Mouse (Mus musculus) bone marrow, adult 2 months (tissue): ENCODE results near the gene Ttn. TPM values are rescaled to one million over a fixed set of nuclear protein-coding genes. Genes with fewer than 3 reads are reported as not detected.

Source experiments
- H3K27ac ChIP-seq: fragments of 200-500 bp; 2 replicates; pipeline ENCODE4 v1.5.1; 2012; ENCODE audit warnings: low read depth, mild to moderate bottlenecking, control low read depth, inconsistent platforms, low read length; ENCODE audit not compliant: control insufficient read depth, poor library complexity, insufficient read depth
- H3K4me1 ChIP-seq: fragments of 200-500 bp; 2 replicates; pipeline ENCODE4 v1.6.1; 2011; ENCODE audit warnings: low read length; ENCODE audit not compliant: control insufficient read depth, insufficient read depth
- H3K4me3 ChIP-seq: fragments of 200-500 bp; replicated peaks from 2 replicates; pipeline ENCODE3; 2011; ENCODE audit warnings: mild to moderate bottlenecking, low read depth, low read length, control low read depth; ENCODE audit not compliant: control insufficient read depth
- CTCF ChIP-seq: fragments of 200-500 bp; IDR thresholded peaks from 2 replicates; pipeline ENCODE4 v1.5.1; 2011; ENCODE audit warnings: low read length, control low read depth; ENCODE audit not compliant: control insufficient read depth, insufficient read depth
- POLR2A ChIP-seq: fragments of 200-500 bp; IDR thresholded peaks from 2 replicates; pipeline ENCODE4 v1.6.1; 2011; ENCODE audit warnings: low read depth, mild to moderate bottlenecking, control low read depth, low read length, borderline replicate concordance; ENCODE audit not compliant: control insufficient read depth
- WGBS: fragments of 180-500 bp; shearing (Covaris S2); methylation state at CpG from one replicate; pipeline ENCODE4 v1.1.7; 2018; 5-methylcytosine and 5-hydroxymethylcytosine counted together
- polyA plus RNA-seq: library from polyadenylated mRNA; stranded (reverse); fragments of >200 nt; gene quantifications from 2 replicates; pipeline ENCODE4 v1.2.4, GENCODE M21; 2011; ENCODE audit warnings: low replicate concordance; ENCODE audit not compliant: missing spikeins, insufficient read depth, insufficient read length

Gene Ttn
- polyA plus RNA-seq, 1 experiment: 8.3 TPM

GRCm38 (mm10) chr2:76686986-76687385 lies 295.4 kb downstream of the Ttn start:
- Histone ChIP-seq H3K4me1 (no peaks in the 10 kb centered on the region; the same call in 1 of the 2 replicates), H3K27ac (no peak overlapping the region), H3K4me3 (no peak overlapping the region)
- TF ChIP-seq POLR2A: no peak
- no peak for TF ChIP-seq CTCF
- 91% methylated on average over 3 of the region's 3 CpGs for WGBS

- H3K27ac ChIP-seq: no peak overlapping the region
- TF ChIP-seq CTCF (no peak), POLR2A (no peak)
- no peaks in the 10 kb centered on the region for H3K4me1 ChIP-seq
- 86% methylated on average over 8 of the region's 8 CpGs for WGBS
- no peak overlapping the region for H3K4me3 ChIP-seq
Measured at GRCm38 (mm10) chr2:76682301-76682700, 300.0 kb downstream of the Ttn start.

DNA sequence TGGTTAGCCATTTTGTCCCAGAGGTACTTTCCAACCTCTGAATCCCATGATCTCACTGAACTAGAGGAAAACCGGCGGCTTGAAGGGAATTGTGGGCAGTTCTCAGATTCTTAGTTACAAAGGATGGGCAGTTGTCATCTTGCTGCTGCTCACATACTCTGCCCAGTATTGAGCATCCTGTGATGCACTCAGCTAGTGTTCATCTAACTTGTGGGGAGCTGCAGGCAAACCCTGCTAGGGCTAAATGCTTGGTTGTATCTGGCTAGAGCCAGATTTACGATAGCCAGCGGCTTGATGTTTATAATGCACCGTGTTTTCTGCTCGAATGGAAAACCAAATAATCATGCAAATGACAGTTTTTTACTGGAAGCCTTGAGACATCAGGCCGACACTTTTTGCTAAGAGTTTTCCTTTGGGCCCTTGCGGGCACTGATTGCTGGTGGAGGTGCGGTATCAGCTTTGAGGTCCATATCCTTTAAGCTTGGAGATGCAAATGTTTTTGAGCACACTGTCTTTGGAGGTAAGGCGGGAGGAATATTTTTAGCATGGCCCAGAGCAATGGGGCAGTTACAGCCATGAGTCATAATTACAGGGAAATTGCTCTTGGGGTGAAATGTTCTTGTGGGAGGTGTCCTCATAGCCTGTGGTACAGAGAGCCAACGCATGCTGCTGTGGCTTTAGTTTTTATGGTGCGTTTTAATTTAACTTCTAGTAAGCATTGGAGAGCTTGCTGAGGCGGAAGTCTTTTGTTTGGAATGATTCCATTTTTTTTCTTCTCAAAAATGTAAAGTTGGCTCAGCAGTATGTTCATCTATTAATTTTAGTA lies 305.7 kb downstream of the Ttn start:
- H3K4me1 ChIP-seq: no peaks in the 10 kb centered on the region; the same call in 1 of the 2 replicates
- no peak overlapping the region for H3K27ac ChIP-seq
- TF ChIP-seq CTCF: no peak
- TF ChIP-seq POLR2A: no peak
- H3K4me3 ChIP-seq: no peak overlapping the region
- WGBS: 66% methylated on average over 13 of the region's 13 CpGs

- 22% methylated on average over 4 of the region's 4 CpGs for WGBS
- Histone ChIP-seq H3K4me3 (no peak overlapping the region), H3K4me1 (no peaks in the 10 kb centered on the region; the same call in 1 of the 2 replicates), H3K27ac (no peak overlapping the region)
- TF ChIP-seq CTCF (no peak), POLR2A (no peak)
Measured at GRCm38 (mm10) chr2:76675949-76676348, 306.4 kb downstream of the Ttn start.

GRCm38 (mm10) chr2:76675451-76675850 lies 306.9 kb downstream of the Ttn start:
- Histone ChIP-seq H3K4me1 (no peaks in the 10 kb centered on the region; the same call in 1 of the 2 replicates), H3K27ac (peak overlapping the region; percentile 36; the same call in 1 of the 2 replicates), H3K4me3 (peak overlapping the region; percentile 81)
- no peak for TF ChIP-seq CTCF
- TF ChIP-seq POLR2A: no peak
- WGBS: under 1% methylated on average over 38 of the region's 44 CpGs

DNA sequence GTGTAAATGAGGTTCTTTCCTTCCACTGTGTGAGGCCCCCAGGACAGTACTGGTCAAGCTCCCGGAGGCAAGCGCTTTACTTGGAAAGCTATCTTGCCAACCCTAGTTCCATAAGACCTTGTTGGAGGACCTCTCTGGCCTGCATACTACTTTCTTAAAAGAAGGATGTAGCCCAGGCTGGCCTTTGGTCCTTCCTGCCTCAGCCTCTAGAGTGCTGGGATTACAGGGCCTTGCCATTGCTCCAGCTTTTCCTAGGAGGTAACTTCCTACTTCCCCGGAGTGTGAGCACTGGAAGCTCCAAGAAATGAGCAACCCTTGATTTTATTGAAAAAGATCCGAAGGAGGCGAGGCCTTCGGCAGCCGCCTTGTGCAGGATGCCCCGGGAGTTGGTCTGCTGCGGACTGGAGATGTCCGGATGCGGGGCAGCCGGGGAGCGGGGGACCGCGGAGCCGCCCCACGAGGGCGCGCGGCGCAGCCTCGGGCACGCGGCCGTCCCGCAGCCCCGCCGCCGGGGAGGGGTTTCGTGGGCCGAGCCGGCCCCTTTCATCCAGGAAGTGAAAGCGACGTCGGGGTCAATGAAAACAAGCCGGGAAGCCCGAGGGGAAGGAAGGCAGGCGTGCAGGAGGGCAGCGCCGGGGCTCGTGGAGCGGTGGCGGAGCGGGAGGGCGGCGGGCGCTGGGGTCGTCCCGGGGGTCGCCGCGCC lies 307.5 kb downstream of the Ttn start, which contains the start of gene Plekha3:
Plekha3 (plus strand) TSS at position 557 of the 703 bp plus-strand sequence.
- H3K4me1 ChIP-seq: no peaks in the 10 kb centered on the region; the same call in 1 of the 2 replicates
- peak; percentile 73; the same call in 1 of the 2 replicates for TF ChIP-seq POLR2A
- TF ChIP-seq CTCF: no peak
- peak within 1 kb of the TSS; percentile 36 for H3K27ac ChIP-seq
- 3% methylated on average over 50 of the region's 52 CpGs for WGBS
- H3K4me3 ChIP-seq: peak within 1 kb of the TSS; percentile 81

GRCm38 (mm10) chr2:76673472-76674081 lies 308.8 kb downstream of the Ttn start:
- no peak overlapping the region for H3K4me3 ChIP-seq
- WGBS: 27% methylated on average over 7 of the region's 7 CpGs
- H3K4me1 ChIP-seq: no peaks in the 10 kb centered on the region; the same call in 1 of the 2 replicates
- H3K27ac ChIP-seq: no peak overlapping the region
- TF ChIP-seq POLR2A (no peak), CTCF (no peak)

GRCm38 (mm10) chr2:76672966-76673392 lies 309.4 kb downstream of the Ttn start, which contains the start of gene Fkbp7:
Fkbp7 (minus strand) TSS chr2:76673116.
- peak; percentile 72 for TF ChIP-seq POLR2A
- TF ChIP-seq CTCF: no peak; the same call in 1 of the 2 replicates
- Histone ChIP-seq H3K4me3 (peak within 1 kb of the TSS; percentile 87), H3K4me1 (no peaks in the 10 kb centered on the region; the same call in 1 of the 2 replicates), H3K27ac (peak within 1 kb of the TSS; percentile 47; the same call in 1 of the 2 replicates)
- WGBS: 0% methylated on average over 17 of the region's 17 CpGs
